Mouse (Mus musculus) spleen, adult 2 months (tissue): ENCODE measurements around the gene Camta1.

ENCODE experiments used
- CTCF ChIP-seq: fragments of 200-500 bp; IDR thresholded peaks from 2 replicates; pipeline ENCODE4 v1.5.1; 2011; ENCODE audit warnings: mild to moderate bottlenecking, inconsistent platforms; ENCODE audit not compliant: insufficient read depth, insufficient read length, insufficient replicate concordance; ENCODE audit errors: extremely low read depth
- POLR2A ChIP-seq: fragments of 200-500 bp; IDR thresholded peaks from 2 replicates; pipeline ENCODE4 v1.6.1; 2011; ENCODE audit warnings: low read depth, low read length, inconsistent platforms

GRCm38 (mm10) chr4:151576291-151577108 lies 285.2 kb downstream of the Camta1 start:
- no peak for TF ChIP-seq POLR2A
- TF ChIP-seq CTCF: no peak
